Mouse (Mus musculus) ES-Bruce4 (cell line): ENCODE results near the gene Sh3bgr. TPM values are rescaled to one million over a fixed set of nuclear protein-coding genes. Genes with fewer than 3 reads are reported as not detected.

Source experiments
- H3K27ac ChIP-seq: 2 replicates; pipeline ENCODE4 v1.5.1; 2012; ENCODE audit warnings: low read length, inconsistent platforms; ENCODE audit not compliant: insufficient read depth
- H3K27me3 ChIP-seq: 2 replicates; pipeline ENCODE4 v1.6.1; 2012; ENCODE audit warnings: mild to moderate bottlenecking, low read length, inconsistent platforms; ENCODE audit not compliant: control insufficient read depth, poor library complexity, insufficient read depth, severe bottlenecking
- H3K36me3 ChIP-seq: 2 replicates; pipeline ENCODE4 v1.6.1; 2012; ENCODE audit warnings: inconsistent platforms, mild to moderate bottlenecking, low read length, moderate library complexity; ENCODE audit not compliant: control insufficient read depth, poor library complexity, insufficient read depth, severe bottlenecking
- H3K4me1 ChIP-seq: one replicate; pipeline ENCODE4 v1.8.1; 2011; ENCODE audit warnings: low read length; ENCODE audit not compliant: control insufficient read depth, insufficient read depth
- H3K4me3 ChIP-seq: 2 replicates; pipeline ENCODE4 v1.5.1; 2011; ENCODE audit warnings: low read depth, mild to moderate bottlenecking, low read length
- H3K9ac ChIP-seq: 2 replicates; pipeline ENCODE4 v1.6.1; 2012; ENCODE audit warnings: low read depth, mild to moderate bottlenecking, inconsistent platforms; ENCODE audit not compliant: poor library complexity, severe bottlenecking
- H3K9me3 ChIP-seq: replicated peaks from 2 replicates; pipeline ENCODE4 v1.6.1; 2012; ENCODE audit warnings: mild to moderate bottlenecking, low read length, inconsistent platforms; ENCODE audit not compliant: control insufficient read depth, poor library complexity, insufficient read depth, severe bottlenecking
- CTCF ChIP-seq: IDR thresholded peaks from one replicate; pipeline ENCODE4 v1.8.1; 2011; ENCODE audit warnings: low read depth, low read length
- EP300 ChIP-seq: IDR thresholded peaks from 2 replicates; pipeline ENCODE4 v1.6.1; 2011; ENCODE audit warnings: low read depth, low read length; ENCODE audit not compliant: insufficient read depth
- POLR2A ChIP-seq: IDR thresholded peaks from one replicate; pipeline ENCODE4 v1.8.1; 2011; ENCODE audit warnings: low read length; ENCODE audit not compliant: insufficient read depth
- polyA plus RNA-seq: library from polyadenylated mRNA; stranded (reverse); fragments of >200 nt; gene quantifications from 2 replicates; pipeline ENCODE4 v1.2.4, GENCODE M21; 2011; ENCODE audit warnings: low read depth; ENCODE audit not compliant: missing spikeins, insufficient read depth, insufficient read length

Gene Sh3bgr
- polyA plus RNA-seq, 1 experiment: 1.6 TPM

GRCm38 (mm10) chr16:96200702-96201028 lies 415 bp downstream of the Sh3bgr start:
- TF ChIP-seq EP300 (no peak), POLR2A (no peak), CTCF (no peak)
- Histone ChIP-seq H3K9ac (peak overlapping the region; percentile 41), H3K4me1 (no peaks in the 10 kb centered on the region), H3K9me3 (no peaks in the 10 kb centered on the region), H3K27me3 (no peaks in the 10 kb centered on the region), H3K4me3 (peak overlapping the region; percentile 44), H3K36me3 (no peaks in the 10 kb centered on the region), H3K27ac (no peak overlapping the region)

DNA sequence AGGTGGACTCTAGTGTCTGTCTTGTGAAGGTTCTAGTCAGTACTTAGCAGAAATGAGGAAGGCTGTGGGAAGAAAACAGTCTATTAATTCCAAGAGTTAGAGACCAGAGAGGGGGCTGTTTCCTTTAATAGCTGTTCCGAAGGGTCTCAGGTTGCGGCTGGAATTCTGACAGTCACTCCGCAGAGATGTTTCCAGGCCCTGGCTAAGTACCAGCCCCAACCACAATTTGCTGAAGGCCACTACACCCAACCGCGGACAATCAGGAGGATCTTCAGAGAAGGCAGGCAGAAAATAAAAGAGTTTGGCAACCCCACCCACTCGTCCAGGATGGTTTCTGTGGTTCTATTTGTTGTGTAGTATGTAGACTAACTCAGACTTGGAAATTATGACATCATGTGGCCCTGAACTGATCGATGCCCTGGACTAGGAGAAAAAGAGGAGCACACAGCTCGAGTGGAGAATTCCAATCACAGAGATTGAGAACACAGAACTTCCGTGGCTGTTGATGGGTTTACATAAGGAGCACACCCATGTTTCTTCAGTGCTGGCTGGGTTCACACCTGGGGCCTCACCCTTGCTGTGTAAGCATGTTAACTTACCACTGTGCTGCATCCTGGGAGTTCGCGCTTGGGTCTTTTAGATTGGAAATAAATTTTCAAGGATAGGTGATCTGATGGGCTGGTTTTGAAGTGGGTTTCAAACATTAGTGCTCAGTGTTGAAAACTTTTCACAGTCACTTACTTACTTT lies 1.4 kb downstream of the Sh3bgr start:
- Histone ChIP-seq H3K9me3 (no peaks in the 10 kb centered on the region), H3K4me1 (no peaks in the 10 kb centered on the region), H3K27ac (no peak overlapping the region), H3K4me3 (no peak overlapping the region), H3K36me3 (no peaks in the 10 kb centered on the region), H3K27me3 (no peaks in the 10 kb centered on the region), H3K9ac (no peak overlapping the region)
- TF ChIP-seq CTCF: no peak
- no peak for TF ChIP-seq EP300
- no peak for TF ChIP-seq POLR2A

GRCm38 (mm10) chr16:96209789-96210188 lies 9.5 kb downstream of the Sh3bgr start:
- no peak overlapping the region for H3K9ac ChIP-seq
- TF ChIP-seq EP300 (no peak), POLR2A (no peak), CTCF (no peak)
- no peak overlapping the region for H3K4me3 ChIP-seq
- H3K36me3 ChIP-seq: no peaks in the 10 kb centered on the region
- no peak overlapping the region for H3K27ac ChIP-seq
- no peaks in the 10 kb centered on the region for H3K27me3 ChIP-seq
- no peaks in the 10 kb centered on the region for H3K4me1 ChIP-seq
- no peaks in the 10 kb centered on the region for H3K9me3 ChIP-seq

DNA sequence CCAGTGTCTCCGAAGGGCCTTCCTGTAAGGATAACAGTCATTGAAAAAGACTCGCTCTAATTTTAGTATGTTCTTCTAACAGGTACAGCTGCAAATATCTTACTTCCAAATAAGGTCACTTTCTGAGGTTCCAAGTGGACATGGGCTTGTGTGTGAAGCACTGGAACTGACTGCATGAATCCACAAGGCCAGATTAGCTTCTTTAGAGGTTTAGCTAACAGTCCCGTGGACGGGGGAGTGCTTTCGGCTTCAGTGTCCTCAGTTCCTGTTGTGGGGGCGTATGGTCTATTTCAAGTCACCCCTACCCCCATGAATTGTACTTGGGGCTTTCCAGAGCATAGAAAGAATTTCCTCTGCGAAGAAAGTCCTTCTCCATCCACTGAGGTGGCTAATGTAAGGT lies 10.6 kb downstream of the Sh3bgr start:
- no peaks in the 10 kb centered on the region for H3K9me3 ChIP-seq
- H3K9ac ChIP-seq: no peak overlapping the region
- H3K4me1 ChIP-seq: no peaks in the 10 kb centered on the region
- no peaks in the 10 kb centered on the region for H3K36me3 ChIP-seq
- no peak overlapping the region for H3K4me3 ChIP-seq
- TF ChIP-seq POLR2A (no peak), EP300 (no peak), CTCF (no peak)
- H3K27ac ChIP-seq: no peak overlapping the region
- H3K27me3 ChIP-seq: no peaks in the 10 kb centered on the region

DNA sequence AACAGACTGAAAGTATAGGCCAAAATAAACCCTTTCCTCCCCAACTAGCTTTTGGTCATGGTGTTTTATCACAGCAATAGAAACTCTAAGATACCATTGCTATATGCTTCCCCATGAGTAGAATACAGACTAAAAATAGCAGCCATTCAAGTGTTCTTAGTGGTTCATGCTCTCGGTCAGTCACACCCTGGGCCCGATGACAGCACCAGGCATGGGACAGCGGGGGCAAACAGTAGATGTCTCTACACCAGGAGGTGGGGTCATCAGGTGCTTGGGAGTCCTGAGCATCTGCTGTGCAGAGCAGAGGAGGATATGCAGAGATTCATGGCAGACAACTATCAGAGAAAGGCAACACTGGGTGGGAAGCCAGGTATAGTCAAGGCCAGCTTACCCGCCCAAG lies 12.8 kb downstream of the Sh3bgr start:
- H3K36me3 ChIP-seq: no peaks in the 10 kb centered on the region
- TF ChIP-seq CTCF (no peak), EP300 (no peak), POLR2A (no peak)
- H3K27ac ChIP-seq: no peak overlapping the region
- no peak overlapping the region for H3K4me3 ChIP-seq
- H3K4me1 ChIP-seq: no peaks in the 10 kb centered on the region
- no peaks in the 10 kb centered on the region for H3K27me3 ChIP-seq
- no peak overlapping the region for H3K9ac ChIP-seq
- H3K9me3 ChIP-seq: no peaks in the 10 kb centered on the region

DNA sequence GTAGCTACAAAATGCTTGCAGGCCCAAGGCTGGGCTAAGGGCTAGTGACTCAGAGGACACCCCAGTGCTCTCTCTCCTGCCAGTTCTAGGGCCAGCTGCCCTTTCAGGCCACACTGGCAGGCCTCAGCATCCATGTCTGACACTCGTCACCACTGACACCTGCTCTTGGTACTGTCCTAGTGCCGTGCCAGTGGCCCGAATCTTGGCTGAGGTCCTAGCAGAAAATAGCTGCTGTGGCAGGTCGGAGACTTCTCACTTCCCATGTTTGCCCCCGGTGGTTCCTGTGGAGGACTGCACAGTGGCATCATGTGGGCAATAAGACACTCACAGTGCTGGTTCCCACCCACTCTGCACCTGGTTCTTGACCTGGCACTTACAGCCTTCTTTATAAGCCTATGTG lies 21.2 kb downstream of the Sh3bgr start:
- no peak overlapping the region for H3K4me3 ChIP-seq
- no peaks in the 10 kb centered on the region for H3K4me1 ChIP-seq
- no peak overlapping the region for H3K9ac ChIP-seq
- no peaks in the 10 kb centered on the region for H3K9me3 ChIP-seq
- H3K27ac ChIP-seq: no peak overlapping the region
- no peak for TF ChIP-seq POLR2A
- TF ChIP-seq EP300: no peak
- TF ChIP-seq CTCF: no peak
- H3K27me3 ChIP-seq: no peaks in the 10 kb centered on the region
- H3K36me3 ChIP-seq: no peaks in the 10 kb centered on the region
